Mouse (Mus musculus) frontal cortex, postnatal 25 days (tissue): ENCODE measurements around the gene Slc40a1.
A peak's percentile ranks its signal among the peaks of the same experiment; 100 is the strongest.

Experiments used
- DNase-seq, 2 experiments: peaks; one replicate each; pipeline ENCODE4 v3.0.0; 2022; ENCODE audit warnings: low spot score in 2 of 2

Gene Slc40a1

DNA sequence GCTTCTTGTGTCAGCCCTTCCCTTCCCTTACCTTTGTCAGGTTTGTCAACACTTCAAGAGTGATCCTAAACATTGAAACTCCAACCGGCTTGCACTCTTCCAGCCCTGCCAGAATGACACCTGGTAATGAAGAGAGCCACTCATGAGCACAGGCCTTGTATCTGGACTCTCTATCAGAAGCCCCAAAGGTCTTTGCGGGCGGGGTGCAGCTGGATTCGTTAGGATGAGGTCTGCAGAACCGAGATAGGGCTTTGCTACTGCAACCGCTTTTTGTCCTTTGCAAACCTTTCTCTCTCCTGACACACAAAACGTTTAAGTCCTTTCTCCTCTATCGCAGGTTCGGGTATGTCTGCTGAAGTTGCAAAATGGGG lies at the start of gene Slc40a1:
Gene Slc40a1 (minus strand): TSS at position 131 of the 371 bp plus-strand sequence.
- no peak for DNase-seq

- no peak for DNase-seq
Measured at GRCm38 (mm10) chr1:45971314-45971713, 45.0 kb upstream of the Slc40a1 start.

- no peak for DNase-seq
Measured at GRCm38 (mm10) chr1:45948988-45949387, 22.7 kb upstream of the Slc40a1 start.

DNA sequence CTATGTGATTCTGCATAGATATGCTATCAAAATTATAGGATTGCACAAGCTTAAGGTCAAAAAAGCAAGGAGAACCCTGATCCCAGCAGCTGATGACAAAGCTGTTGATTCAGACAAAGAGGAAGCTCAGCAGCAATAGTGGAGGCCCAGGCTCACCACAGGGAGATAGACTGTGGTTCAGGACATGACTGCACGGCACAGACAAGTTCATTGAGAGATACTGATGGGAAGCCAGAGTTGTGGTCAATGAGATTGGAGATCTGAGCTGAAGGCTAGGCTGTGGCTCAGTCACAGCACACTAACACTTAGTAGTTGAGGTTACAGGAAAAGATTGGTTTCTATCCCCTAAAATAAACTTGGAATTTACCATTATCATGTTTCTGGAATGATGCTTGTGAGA lies 21.5 kb upstream of the Slc40a1 start:
- DNase-seq: no peak

GRCm38 (mm10) chr1:45931127-45931526 lies 4.8 kb upstream of the Slc40a1 start:
- DNase-seq: no peak

GRCm38 (mm10) chr1:45926911-45927310 lies 588 bp upstream of the Slc40a1 start:
- no peak for DNase-seq

GRCm38 (mm10) chr1:45925500-45926392 lies 577 bp downstream of the Slc40a1 start:
- peak; percentile 31 to 50 for DNase-seq

- DNase-seq: no peak
Measured at GRCm38 (mm10) chr1:45925131-45925499, 1.2 kb downstream of the Slc40a1 start.

DNA sequence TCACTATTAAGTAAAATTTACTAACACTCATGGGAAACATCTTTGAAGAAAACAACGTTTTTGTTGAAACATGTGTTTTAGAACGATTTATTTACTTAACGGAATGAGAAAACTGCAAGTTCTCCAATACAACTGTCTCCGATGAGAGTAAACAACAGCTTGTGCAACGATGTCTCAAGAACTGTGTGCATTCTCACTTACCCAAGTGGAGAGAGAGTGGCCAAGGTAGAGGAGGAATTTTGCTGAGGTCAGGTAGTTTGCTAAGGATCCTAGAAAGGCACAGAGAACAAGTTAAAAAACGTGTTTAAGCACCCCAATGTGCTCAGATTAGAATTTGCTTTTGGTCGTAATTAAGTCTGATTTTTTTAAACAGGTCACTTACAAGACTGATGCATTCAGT lies 1.8 kb downstream of the Slc40a1 start:
- DNase-seq: no peak

DNA sequence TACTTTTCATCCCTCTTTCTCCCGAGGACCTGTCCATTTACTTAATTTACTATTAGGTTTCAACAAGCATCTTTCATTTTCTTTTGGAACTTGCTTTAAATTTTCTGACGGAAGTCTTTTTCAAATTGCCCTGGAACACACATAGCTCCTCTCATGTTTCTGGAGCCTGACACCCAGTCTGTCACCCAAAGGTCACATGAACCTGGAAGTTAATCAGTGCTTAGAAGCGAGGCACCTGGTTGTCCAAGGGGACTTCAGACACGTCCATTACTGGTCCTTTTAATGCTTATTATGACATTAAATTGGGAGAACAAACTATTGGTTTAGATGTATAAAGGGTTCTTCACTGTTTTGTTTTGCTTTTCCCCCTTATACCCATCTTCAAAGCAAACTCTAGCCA lies 3.0 kb downstream of the Slc40a1 start:
- DNase-seq: no peak

- no peak for DNase-seq
Measured at GRCm38 (mm10) chr1:45920703-45921102, 5.6 kb downstream of the Slc40a1 start.

GRCm38 (mm10) chr1:45919752-45920151 lies 6.6 kb downstream of the Slc40a1 start:
- DNase-seq: no peak

DNA sequence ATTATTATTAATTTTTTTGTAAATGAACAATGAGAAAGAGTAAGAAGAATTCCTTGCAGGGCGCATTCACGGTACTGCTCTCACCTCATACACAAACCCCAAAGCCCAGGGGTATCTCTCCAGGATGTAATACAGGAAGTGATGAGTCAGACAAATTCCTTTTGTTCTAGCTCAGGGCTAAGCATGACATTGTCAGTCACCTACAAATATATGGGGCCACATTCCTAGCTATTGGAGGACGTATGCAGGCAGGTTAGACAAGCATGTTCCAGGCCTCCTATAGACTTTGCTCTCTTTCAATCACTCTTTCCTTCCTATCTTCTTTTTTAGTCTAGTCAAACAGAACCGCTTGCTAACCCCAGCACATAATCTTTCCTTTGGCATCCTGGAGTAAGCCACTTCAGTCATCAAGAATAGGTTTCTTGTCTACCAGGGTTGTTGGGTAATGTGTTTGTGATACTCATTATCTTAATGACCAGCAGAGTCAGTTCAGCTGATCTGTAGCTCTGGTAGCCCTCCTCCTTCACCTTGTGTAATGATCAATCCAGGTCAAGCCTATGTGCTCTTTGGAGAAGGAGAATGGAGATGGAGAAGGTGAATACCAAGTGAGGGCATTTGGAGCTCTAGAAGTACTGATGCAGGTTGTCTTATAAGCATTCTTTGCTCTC lies 9.1 kb downstream of the Slc40a1 start:
- DNase-seq: no peak

DNA sequence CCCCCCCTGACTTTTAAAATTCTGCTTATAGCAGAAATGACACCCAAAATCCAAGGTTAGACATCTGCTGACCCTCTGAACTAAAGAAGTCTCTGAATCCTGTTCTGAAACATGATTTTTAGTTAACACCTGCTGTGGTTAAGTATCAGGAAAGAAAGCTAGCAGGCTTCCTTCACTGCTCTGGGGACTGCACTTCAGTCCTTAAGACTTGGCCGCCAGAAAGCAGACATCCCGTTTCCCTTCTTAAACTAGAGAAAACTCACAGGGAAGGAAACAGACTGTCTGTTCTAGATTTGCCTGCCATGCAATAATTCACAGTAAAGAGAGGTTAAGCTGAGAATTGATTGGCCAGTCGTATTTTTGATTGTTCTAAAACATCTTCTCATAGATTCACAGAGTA lies 10.1 kb downstream of the Slc40a1 start:
- DNase-seq: no peak

GRCm38 (mm10) chr1:45914236-45914635 lies 12.1 kb downstream of the Slc40a1 start:
- DNase-seq: no peak

- no peak for DNase-seq
Measured at GRCm38 (mm10) chr1:45905107-45905821, 21.1 kb downstream of the Slc40a1 start.

GRCm38 (mm10) chr1:45904161-45904560 lies 22.2 kb downstream of the Slc40a1 start:
- no peak for DNase-seq

DNA sequence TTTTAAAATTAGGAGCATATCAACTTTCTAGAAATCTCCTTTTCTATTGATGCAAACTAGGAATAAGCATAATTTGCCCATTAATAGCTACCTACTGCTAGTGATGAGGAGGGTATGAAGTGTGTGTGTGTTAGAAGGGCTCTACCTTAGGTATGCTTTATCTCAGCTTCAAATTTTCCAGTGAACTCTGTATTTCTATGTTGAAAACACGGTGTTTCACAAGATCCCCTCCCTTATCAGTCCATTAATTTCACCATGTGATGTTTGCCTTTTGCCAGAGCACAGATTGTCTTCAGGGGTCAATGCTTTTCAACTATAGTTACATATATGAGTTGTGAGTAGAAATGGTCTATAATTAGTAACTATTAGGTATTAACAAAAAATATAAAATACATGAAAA lies 28.3 kb downstream of the Slc40a1 start:
- DNase-seq: no peak

GRCm38 (mm10) chr1:45894168-45894912 lies 32.0 kb downstream of the Slc40a1 start:
- no peak for DNase-seq

DNA sequence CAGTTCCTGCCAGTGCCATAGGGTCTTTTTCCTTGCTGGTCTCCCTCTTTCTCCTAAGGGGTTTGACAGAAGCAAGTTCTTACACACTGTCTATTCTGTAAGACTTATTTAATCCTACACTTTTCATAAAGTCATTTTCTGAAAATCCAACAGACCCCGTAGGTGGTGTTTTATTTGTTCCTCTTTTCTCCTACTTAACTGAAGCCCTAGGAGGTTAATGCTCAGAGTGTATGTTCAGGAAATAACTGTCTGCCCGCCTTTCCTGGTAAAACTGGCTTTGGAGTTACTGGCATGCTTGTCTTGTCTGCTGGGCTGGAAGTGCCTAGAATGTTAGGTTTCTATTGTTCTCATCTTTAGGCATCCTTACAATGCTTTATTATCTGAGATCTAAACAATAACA lies 34.3 kb downstream of the Slc40a1 start:
- no peak for DNase-seq

GRCm38 (mm10) chr1:45890173-45890572 lies 36.1 kb downstream of the Slc40a1 start, which contains the start of gene Gm5269:
Gene Gm5269 (minus strand): TSS chr1:45890273.
- DNase-seq: no peak

- no peak for DNase-seq
Measured at GRCm38 (mm10) chr1:45886800-45887199, 39.5 kb downstream of the Slc40a1 start.
